Mouse (Mus musculus): ENCODE measurements at regions not wholly inside any gene's neighbourhood (a gene's known extent, or its start where the extent isn't known, plus 50 kb on each side); places are given as distances from the start of the nearest gene placed in this dataset.

- no peak for DNase-seq
Measured at GRCm38 (mm10) chr10:46827109-46827812, 1249.6 kb downstream of the Hace1 start.

GRCm38 (mm10) chr10:46828164-46828563 lies 1250.5 kb downstream of the Hace1 start:
- DNase-seq, result no peak

- DNase-seq, result no peak
Measured at GRCm38 (mm10) chr10:46845578-46846314, 1268.1 kb downstream of the Hace1 start.
